Mouse (Mus musculus) right cerebral cortex, postnatal 36 days (tissue): ENCODE measurements at regions not wholly inside any gene's neighbourhood (a gene's known extent, or its start where the extent isn't known, plus 50 kb on each side); places are given as distances from the start of the nearest gene placed in this dataset.

Experiments
- DNase-seq, 2 experiments: peaks; one replicate each; pipeline ENCODE4 v3.0.0; 2022; ENCODE audit warnings: low spot score in 2 of 2, mixed read lengths in 1 of 2

- no peak for DNase-seq
Measured at GRCm38 (mm10) chr4:93935692-93936091, 600.4 kb upstream of the Tusc1 start.

- DNase-seq, result no peak
Measured at GRCm38 (mm10) chr4:93927117-93927516, 591.8 kb upstream of the Tusc1 start.

GRCm38 (mm10) chr4:93924402-93924801, 589.1 kb upstream of the Tusc1 start:
- no peak for DNase-seq

- DNase-seq, result peak; percentile 34 to 69
Measured at GRCm38 (mm10) chr4:93886631-93887030, 551.3 kb upstream of the Tusc1 start.

GRCm38 (mm10) chr4:93881318-93881717, 546.0 kb upstream of the Tusc1 start:
- no peak for DNase-seq

GRCm38 (mm10) chr4:93879351-93879872, 544.1 kb upstream of the Tusc1 start:
- DNase-seq, result peak; percentile 57 to 74

- DNase-seq, result no peak
Measured at GRCm38 (mm10) chr4:93873271-93873670, 538.0 kb upstream of the Tusc1 start.

- no peak for DNase-seq
Measured at GRCm38 (mm10) chr4:93853451-93853850, 518.1 kb upstream of the Tusc1 start.

GRCm38 (mm10) chr4:93849178-93849577, 513.9 kb upstream of the Tusc1 start:
- DNase-seq, result no peak

GRCm38 (mm10) chr4:93830701-93831100, 495.4 kb upstream of the Tusc1 start:
- DNase-seq, result no peak

GRCm38 (mm10) chr4:93793104-93793503, 457.8 kb upstream of the Tusc1 start:
- DNase-seq, result no peak

GRCm38 (mm10) chr4:93790157-93790556, 454.8 kb upstream of the Tusc1 start:
- no peak for DNase-seq

GRCm38 (mm10) chr4:93754497-93754896, 419.2 kb upstream of the Tusc1 start:
- DNase-seq, result no peak

GRCm38 (mm10) chr4:93746326-93746725, 411.0 kb upstream of the Tusc1 start:
- DNase-seq, result no peak

GRCm38 (mm10) chr4:93713711-93714110, 378.4 kb upstream of the Tusc1 start:
- no peak for DNase-seq

GRCm38 (mm10) chr4:93676403-93677039, 341.2 kb upstream of the Tusc1 start:
- no peak for DNase-seq

- no peak for DNase-seq
Measured at GRCm38 (mm10) chr4:93675739-93676402, 340.6 kb upstream of the Tusc1 start.

- DNase-seq, result no peak
Measured at GRCm38 (mm10) chr4:93669050-93669449, 333.7 kb upstream of the Tusc1 start.

- no peak for DNase-seq
Measured at GRCm38 (mm10) chr4:93664293-93664692, 329.0 kb upstream of the Tusc1 start.

GRCm38 (mm10) chr4:93638207-93638606, 302.9 kb upstream of the Tusc1 start:
- no peak for DNase-seq

- DNase-seq, result no peak
Measured at GRCm38 (mm10) chr4:93598474-93598873, 263.2 kb upstream of the Tusc1 start.

GRCm38 (mm10) chr4:93584328-93584727, 249.0 kb upstream of the Tusc1 start:
- DNase-seq, result no peak

- DNase-seq, result no peak
Measured at GRCm38 (mm10) chr4:93583670-93584303, 248.5 kb upstream of the Tusc1 start.
